Mouse (Mus musculus): Measurements from ENCODE around the gene Emd. TPM values are rescaled to one million over a fixed set of nuclear protein-coding genes. Genes with fewer than 3 reads are reported as not detected.

Gene Emd
- 63.2 TPM for polyA plus RNA-seq (2017; shearing (Covaris generic))

DNA sequence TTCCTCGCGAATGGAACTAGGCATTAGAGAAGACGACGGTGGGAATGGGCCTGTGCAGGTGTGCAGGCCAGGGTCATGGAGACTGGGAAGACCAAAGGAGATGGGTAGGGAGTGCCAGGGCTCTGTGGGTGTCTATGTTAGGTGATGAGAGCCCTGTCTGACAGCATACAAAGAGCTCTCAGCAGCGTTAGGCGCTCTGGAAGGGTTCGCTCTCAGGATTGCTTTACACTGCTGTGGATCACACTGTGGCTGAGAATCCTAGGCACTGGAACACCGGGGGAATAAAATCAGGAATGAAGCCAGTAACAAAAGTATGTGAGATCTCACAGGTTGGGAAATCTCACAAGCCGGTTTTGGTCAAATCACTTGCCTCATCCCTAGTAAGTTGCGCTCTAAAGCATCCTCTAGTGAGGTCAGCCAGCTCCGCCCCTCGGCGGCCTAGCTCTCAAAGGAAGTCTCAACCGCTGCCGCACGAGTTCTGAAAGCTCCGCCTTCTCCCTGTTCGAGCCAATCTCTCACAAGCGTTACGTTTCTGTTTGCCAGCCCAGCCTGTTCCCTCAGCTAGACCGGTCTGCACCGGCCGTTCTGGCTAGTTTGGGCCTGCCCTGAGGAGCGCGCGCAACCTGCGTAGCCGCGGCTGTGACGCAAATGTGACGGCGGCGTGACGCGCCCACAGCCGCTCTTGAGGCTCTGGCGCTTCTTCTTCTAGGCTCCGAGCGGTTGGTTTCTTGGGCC lies at the start of gene Emd:
Gene Emd (plus strand): TSS at position 535 of the 735 bp plus-strand sequence.

DNA sequence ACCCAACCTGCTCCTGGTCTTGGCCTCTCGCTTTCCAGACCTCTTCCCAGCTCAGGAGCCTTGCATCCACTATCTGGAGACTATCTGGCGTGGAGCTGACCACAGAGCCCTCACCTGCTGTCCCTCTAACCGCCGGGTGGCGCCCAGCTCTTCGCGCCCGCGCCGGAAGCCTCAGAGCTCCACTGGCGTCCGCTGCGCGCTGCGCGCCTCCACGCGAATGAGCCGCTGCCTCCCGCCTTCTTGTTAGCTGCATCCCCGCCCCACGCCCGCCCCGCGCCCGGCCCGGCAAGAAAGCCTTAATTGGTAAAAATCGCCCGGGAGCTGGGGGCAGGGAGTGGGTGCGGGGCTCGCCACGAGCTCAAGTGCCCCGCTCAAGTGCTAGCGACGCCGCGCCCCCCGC lies 4.9 kb upstream of the Emd start, which contains the start of gene Flna:
Gene Flna (minus strand): TSS at position 206 of the 400 bp plus-strand sequence.

DNA sequence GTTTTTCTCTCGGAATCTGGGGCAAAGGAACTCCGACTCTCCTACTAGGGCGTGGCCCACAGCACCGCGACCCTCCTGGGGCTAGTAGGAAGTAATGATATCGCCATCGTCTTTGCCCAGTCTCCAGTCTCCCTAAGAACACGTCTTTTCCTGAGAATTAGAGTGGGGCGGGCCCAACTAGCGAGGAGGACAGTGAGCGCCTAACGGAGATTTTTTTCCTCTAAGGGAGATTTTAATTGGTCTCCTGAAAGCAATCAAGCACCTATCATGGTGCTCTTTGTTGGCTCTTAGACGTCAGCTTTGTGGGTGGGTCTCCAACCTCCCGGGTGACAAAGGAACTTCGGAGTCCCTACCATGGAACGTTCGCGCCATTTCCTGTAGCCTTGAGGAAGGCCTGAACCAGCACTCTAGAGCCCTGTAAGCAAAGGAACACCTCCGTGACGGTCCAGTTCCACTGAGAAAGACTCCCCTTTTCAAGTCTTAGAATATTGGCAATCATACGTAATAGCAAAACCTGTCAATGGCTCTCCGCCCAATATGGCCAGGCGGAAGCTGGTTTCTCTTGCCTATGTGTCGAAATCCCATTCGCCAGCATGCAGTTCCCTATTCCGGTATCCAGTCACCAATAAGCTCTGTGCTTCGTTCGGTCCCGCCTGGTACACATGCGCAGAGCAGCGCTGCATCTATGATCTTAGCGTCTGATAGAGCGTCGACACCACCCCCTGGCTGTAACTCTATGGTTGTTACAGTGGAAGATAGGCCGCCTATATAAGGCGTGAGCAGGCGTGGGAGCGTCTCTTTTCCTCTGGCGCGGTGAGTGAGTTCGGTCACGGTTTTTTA lies 15.8 kb downstream of the Emd start, which contains the start of gene Rpl10:
Gene Rpl10 (plus strand): TSS at position 751 of the 840 bp plus-strand sequence.

GRCm38 (mm10) chrX:74281732-74282394 lies 27.4 kb downstream of the Emd start, which contains the start of the genes Taz and Dnase1l1:
Gene Taz (plus strand): TSS chrX:74281912.
Gene Dnase1l1 (minus strand): TSS chrX:74282337.

GRCm38 (mm10) chrX:74296538-74297448 lies 42.3 kb downstream of the Emd start, which contains the start of gene Atp6ap1:
Gene Atp6ap1 (plus strand): TSS chrX:74297097.

GRCm38 (mm10) chrX:74304867-74305700 lies 50.6 kb downstream of the Emd start, which contains the start of gene Gdi1:
Gene Gdi1 (plus strand): TSS chrX:74304998.

Other genes with a start within 250 kb of the Emd start
- gene Irak1, start 230.8 kb upstream of the Emd start, polyA plus RNA-seq (2017; shearing (Covaris generic)): 201 TPM
- gene Opn1mw, start 127.2 kb upstream of the Emd start, polyA plus RNA-seq (2017; shearing (Covaris generic)): not detected
- gene Mecp2, start 119.3 kb upstream of the Emd start, polyA plus RNA-seq (2017; shearing (Covaris generic)): 41.3 TPM
- gene Tex28, start 86.8 kb upstream of the Emd start, polyA plus RNA-seq (2017; shearing (Covaris generic)): not detected
- gene Tktl1, start 77.4 kb upstream of the Emd start, polyA plus RNA-seq (2017; shearing (Covaris generic)): 1.2 TPM
- 292 TPM for gene Flna, start 4.9 kb upstream of the Emd start, polyA plus RNA-seq (2017; shearing (Covaris generic))
- 51.2 TPM for gene Rpl10, start 16.1 kb downstream of the Emd start, polyA plus RNA-seq (2017; shearing (Covaris generic))
- 152 TPM for gene Taz, start 27.2 kb downstream of the Emd start, polyA plus RNA-seq (2017; shearing (Covaris generic))
- 20.1 TPM for gene Dnase1l1, start 27.6 kb downstream of the Emd start, polyA plus RNA-seq (2017; shearing (Covaris generic))
- 159 TPM for gene Atp6ap1, start 42.4 kb downstream of the Emd start, polyA plus RNA-seq (2017; shearing (Covaris generic))
- 326 TPM for gene Gdi1, start 50.3 kb downstream of the Emd start, polyA plus RNA-seq (2017; shearing (Covaris generic))
- 77.1 TPM for gene Fam50a, start 58.3 kb downstream of the Emd start, polyA plus RNA-seq (2017; shearing (Covaris generic))
- gene Plxna3, start 74.4 kb downstream of the Emd start, polyA plus RNA-seq (2017; shearing (Covaris generic)): 6.1 TPM
- gene Lage3, start 98.9 kb downstream of the Emd start, polyA plus RNA-seq (2017; shearing (Covaris generic)): 54.8 TPM
- 66.6 TPM for gene Ubl4a, start 118.5 kb downstream of the Emd start, polyA plus RNA-seq (2017; shearing (Covaris generic))
- 42.3 TPM for gene Slc10a3, start 118.7 kb downstream of the Emd start, polyA plus RNA-seq (2017; shearing (Covaris generic))
- 38.5 TPM for gene Fam3a, start 138.6 kb downstream of the Emd start, polyA plus RNA-seq (2017; shearing (Covaris generic))
- gene Ikbkg, start 138.6 kb downstream of the Emd start, polyA plus RNA-seq (2017; shearing (Covaris generic)): 44.6 TPM
- 57.8 TPM for gene G6pdx, start 174.5 kb downstream of the Emd start, polyA plus RNA-seq (2017; shearing (Covaris generic))
- not detected for gene Gm6880, start 226.7 kb downstream of the Emd start, polyA plus RNA-seq (2017; shearing (Covaris generic))